Mouse (Mus musculus): ENCODE results near the gene Fam241a.

GRCm38 (mm10) chr3:127848088-127848808 is 47.9 kb downstream of the Fam241a start:
- TF ChIP-seq POLR2A (IDR thresholded peaks at IDR 0.05; ENCODE audit: borderline replicate concordance, extremely low read depth, low read depth, low read length), result no peak
- no peak for TF ChIP-seq CTCF (IDR thresholded peaks at IDR 0.05; ENCODE audit: insufficient read depth, low read length)

Data from lung, adult 2 months (tissue).